Mouse (Mus musculus) hindbrain, embryonic 14.5 days (tissue): ENCODE measurements around the gene Fam166a. TPM values are rescaled to one million over a fixed set of nuclear protein-coding genes. Genes with fewer than 3 reads are reported as not detected.

Experiments used
- ATAC-seq: fragments of 200-750 bp; cut with Nextera tagmentation; 2 replicates; pipeline ENCODE4 v1.8.0; 2017; ENCODE audit warnings: moderate number of reproducible peaks, mild to moderate bottlenecking, moderate TSS enrichment, moderate library complexity; ENCODE audit not compliant: low FRiP score
- DNase-seq: peaks from one replicate; pipeline ENCODE4 v3.0.0-alpha.2; 2015; ENCODE audit warnings: low spot score
- H3K27ac ChIP-seq: fragments of 300-500 bp; sonication (generic); 2 replicates; pipeline ENCODE4 v1.5.1; 2014; ENCODE audit warnings: mild to moderate bottlenecking, moderate library complexity
- H3K27me3 ChIP-seq: fragments of 300-500 bp; sonication (generic); 2 replicates; pipeline ENCODE4 v1.6.1; 2014; ENCODE audit warnings: mild to moderate bottlenecking, low read length, mixed read lengths; ENCODE audit not compliant: control insufficient read depth, insufficient read depth
- H3K36me3 ChIP-seq: fragments of 300-500 bp; sonication (generic); replicated peaks from 2 replicates; pipeline ENCODE4 v1.6.1; 2014; ENCODE audit not compliant: control insufficient read depth, insufficient read depth
- H3K4me1 ChIP-seq: fragments of 300-500 bp; sonication (generic); replicated peaks from 2 replicates; pipeline ENCODE4 v1.6.1; 2014; ENCODE audit warnings: antibody characterized with exemption, low read length, mixed read lengths; ENCODE audit not compliant: control insufficient read depth, insufficient read depth
- H3K4me2 ChIP-seq: fragments of 300-500 bp; sonication (generic); replicated peaks from 2 replicates; pipeline ENCODE4 v1.6.1; 2014; ENCODE audit warnings: mild to moderate bottlenecking, moderate library complexity
- H3K4me3 ChIP-seq: fragments of 300-500 bp; sonication (generic); replicated peaks from 2 replicates; pipeline ENCODE4 v1.5.1; 2014; ENCODE audit warnings: mild to moderate bottlenecking, low read length
- H3K9ac ChIP-seq: fragments of 300-500 bp; sonication (generic); 2 replicates; pipeline ENCODE4 v1.6.1; 2014
- H3K9me3 ChIP-seq: fragments of 300-500 bp; sonication (generic); 2 replicates; pipeline ENCODE4 v1.6.1; 2016; ENCODE audit warnings: low read length; ENCODE audit not compliant: control insufficient read depth
- WGBS: fragments of 180-500 bp; shearing (Covaris S2); extraction: QIAGEN DNeasy Blood & Tissue Kit; methylation state at CpG from one replicate; pipeline ENCODE4 v1.1.7; 2014; 5-methylcytosine and 5-hydroxymethylcytosine counted together
- polyA plus RNA-seq: library from polyadenylated mRNA; unstranded; fragments of >200 nt; fragmentation: Nextera tagmentation; extraction: Ambion mirVana; gene quantifications from 2 replicates; pipeline ENCODE4 v1.2.1, GENCODE M21; 2014

Fam166a gene
- polyA plus RNA-seq, 1 experiment from 2014 or later, result not detected

DNA sequence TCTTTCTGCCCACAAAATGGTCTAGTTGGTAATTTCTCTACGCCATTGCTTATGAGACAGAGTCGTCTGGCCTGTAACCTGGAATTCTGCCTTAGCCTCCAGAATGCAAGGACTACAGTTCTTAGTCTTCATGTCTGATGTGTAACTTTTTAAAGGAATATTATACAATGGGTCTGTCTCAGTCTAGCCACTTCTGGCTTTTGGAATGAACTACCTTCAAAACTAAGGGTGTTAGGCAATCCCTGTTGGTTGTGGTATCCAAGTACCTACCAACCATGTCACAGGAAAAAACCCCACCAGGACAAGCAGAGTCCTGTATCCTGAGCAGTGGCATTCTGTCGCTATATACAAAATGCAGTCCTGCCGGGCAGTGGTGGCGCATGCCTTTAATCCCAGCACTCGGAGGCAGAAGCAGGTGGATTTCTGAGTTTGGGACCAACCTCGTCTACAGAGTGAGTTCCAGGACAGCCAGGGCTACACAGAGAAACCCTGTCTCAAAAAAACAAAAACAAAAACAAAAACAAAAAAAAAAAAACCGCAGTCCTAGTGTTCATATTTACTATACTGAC is 7.3 kb downstream of the Fam166a start:
- peaks cover 9% of the 10 kb centered on the region for H3K36me3 ChIP-seq
- peak overlapping the region; percentile 89; the same call in 1 of the 2 replicates for H3K4me3 ChIP-seq
- H3K27ac ChIP-seq, result peak overlapping the region; percentile 95
- H3K9me3 ChIP-seq, result no peaks in the 10 kb centered on the region
- H3K9ac ChIP-seq, result peak overlapping the region; percentile 66; the same call in 1 of the 2 replicates
- H3K4me1 ChIP-seq, result peaks cover 18% of the 10 kb centered on the region
- no peaks in the 10 kb centered on the region for H3K27me3 ChIP-seq
- H3K4me2 ChIP-seq, result peak overlapping the region; percentile 55
- no peak for ATAC-seq
- WGBS, result 75% methylated on average over 8 of the region's 8 CpGs
- DNase-seq, result no peak

DNA sequence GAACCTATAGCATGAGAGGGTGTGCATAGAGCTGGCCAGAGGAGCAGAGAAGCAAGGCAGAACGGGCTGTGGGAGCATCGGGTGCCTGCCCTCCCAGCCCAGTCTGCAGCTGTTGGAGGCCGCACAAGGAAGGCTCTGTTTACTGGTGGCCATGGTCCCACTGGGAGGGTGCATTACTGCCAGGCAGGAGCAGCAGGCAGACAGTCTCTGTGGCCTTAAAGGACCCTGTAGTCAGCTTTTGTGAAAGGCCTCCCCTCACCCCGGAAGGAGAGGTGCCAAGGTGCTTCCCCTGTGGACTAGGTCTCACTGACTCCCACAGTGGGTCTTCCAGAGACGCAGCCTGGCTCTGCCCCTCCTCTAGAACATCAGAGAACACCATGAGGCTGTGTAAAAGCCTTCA is 8.3 kb downstream of the Fam166a start:
- Histone ChIP-seq H3K27ac (no peak overlapping the region), H3K4me2 (no peak overlapping the region), H3K9me3 (no peaks in the 10 kb centered on the region), H3K4me3 (no peak overlapping the region), H3K4me1 (peaks cover 18% of the 10 kb centered on the region), H3K9ac (no peak overlapping the region), H3K27me3 (no peaks in the 10 kb centered on the region), H3K36me3 (peaks cover 4% of the 10 kb centered on the region)
- no peak for DNase-seq
- 84% methylated on average over 4 of the region's 5 CpGs for WGBS
- no peak for ATAC-seq

DNA sequence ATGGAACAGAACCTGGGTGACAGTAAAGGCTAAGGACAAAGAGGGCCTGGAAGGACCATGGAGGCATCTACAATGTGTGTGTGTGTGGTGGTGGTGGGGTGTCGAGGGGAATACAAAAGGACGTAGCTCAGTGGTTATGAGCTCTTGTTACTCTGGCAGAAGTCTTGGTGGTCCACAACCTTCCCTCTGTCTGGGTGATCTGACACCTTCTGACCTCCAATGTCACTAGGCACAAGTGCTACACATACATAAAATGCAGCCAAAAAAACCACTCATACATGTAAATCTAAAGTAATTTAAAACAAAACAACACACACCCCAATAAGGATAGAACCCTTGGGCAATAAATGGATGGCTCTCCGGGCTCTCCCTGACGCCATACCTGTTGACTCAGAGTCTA is 8.9 kb downstream of the Fam166a start:
- Histone ChIP-seq H3K4me3 (no peak overlapping the region), H3K27me3 (no peaks in the 10 kb centered on the region), H3K4me2 (no peak overlapping the region), H3K27ac (no peak overlapping the region), H3K36me3 (no peaks in the 10 kb centered on the region), H3K4me1 (peaks cover 18% of the 10 kb centered on the region), H3K9ac (no peak overlapping the region), H3K9me3 (no peaks in the 10 kb centered on the region)
- no peak for ATAC-seq
- 86% methylated on average over 4 of the region's 4 CpGs for WGBS
- no peak for DNase-seq

DNA sequence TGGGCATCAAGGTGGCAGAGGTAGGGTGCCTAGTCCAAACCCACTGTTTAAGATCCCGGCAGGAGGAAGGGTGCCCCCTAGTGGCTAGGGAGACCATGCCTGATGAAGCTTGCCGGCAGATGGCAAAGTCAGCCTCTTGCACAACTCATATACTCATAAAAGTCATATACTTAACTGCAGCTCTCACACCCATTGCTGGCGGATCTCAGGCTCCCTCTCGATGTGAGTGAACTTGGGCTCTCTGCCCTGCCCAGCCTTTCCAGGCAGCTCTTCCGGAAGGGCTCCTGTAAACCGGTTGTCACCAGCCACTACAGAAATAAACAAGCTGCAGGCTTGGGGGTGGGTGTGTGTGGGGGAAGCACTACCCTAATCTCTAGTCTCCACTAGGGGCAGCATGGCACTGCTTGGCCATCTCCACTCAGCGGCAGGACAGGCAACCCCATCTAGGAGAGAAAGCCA is 9.9 kb downstream of the Fam166a start:
- no peaks in the 10 kb centered on the region for H3K36me3 ChIP-seq
- H3K4me2 ChIP-seq, result peak overlapping the region; percentile 36
- peaks cover 15% of the 10 kb centered on the region for H3K4me1 ChIP-seq
- no peaks in the 10 kb centered on the region for H3K9me3 ChIP-seq
- ATAC-seq, result no peak
- H3K4me3 ChIP-seq, result 0 out of 2 replicates have a peak overlapping the region, but pooled peaks have one; percentile 2
- no peak overlapping the region for H3K9ac ChIP-seq
- H3K27ac ChIP-seq, result peak overlapping the region; percentile 28; the same call in 1 of the 2 replicates
- no peaks in the 10 kb centered on the region for H3K27me3 ChIP-seq
- DNase-seq, result peak; percentile 80
- WGBS, result 2% methylated on average over 7 of the region's 7 CpGs

DNA sequence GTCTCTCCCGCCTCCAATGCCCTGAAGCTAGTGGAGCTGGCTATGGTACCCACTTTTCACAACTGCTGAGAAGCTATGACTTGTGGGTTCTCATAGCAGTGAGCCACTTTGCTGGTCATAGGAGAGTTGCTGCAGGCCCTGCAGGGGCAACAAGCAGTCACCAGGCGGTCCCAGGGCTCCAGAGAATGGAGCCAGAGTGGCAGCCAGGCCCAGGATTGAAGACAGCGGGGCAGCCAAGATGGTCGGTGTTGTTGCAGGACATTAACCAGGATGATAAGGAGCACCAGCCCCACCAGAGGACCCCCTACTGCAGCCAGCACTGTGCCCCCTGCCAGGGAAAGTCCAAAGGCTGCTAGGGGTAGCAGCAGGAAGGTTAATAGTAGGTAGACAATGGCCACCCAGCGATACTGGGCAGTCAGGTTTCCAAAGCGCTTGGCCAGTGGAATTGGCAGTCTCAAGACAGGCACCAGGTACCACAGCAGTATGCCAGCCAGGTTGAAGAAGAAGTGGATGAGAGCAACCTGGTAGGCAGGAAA is 10.5 kb downstream of the Fam166a start:
- no peak overlapping the region for H3K9ac ChIP-seq
- no peak overlapping the region for H3K4me3 ChIP-seq
- no peaks in the 10 kb centered on the region for H3K9me3 ChIP-seq
- ATAC-seq (no peak), DNase-seq (no peak)
- peaks cover 10% of the 10 kb centered on the region for H3K4me1 ChIP-seq
- no peaks in the 10 kb centered on the region for H3K27me3 ChIP-seq
- WGBS, result 72% methylated on average over 6 of the region's 6 CpGs
- no peak overlapping the region for H3K27ac ChIP-seq
- H3K36me3 ChIP-seq, result no peaks in the 10 kb centered on the region
- peak overlapping the region; percentile 36; the same call in 1 of the 2 replicates for H3K4me2 ChIP-seq

DNA sequence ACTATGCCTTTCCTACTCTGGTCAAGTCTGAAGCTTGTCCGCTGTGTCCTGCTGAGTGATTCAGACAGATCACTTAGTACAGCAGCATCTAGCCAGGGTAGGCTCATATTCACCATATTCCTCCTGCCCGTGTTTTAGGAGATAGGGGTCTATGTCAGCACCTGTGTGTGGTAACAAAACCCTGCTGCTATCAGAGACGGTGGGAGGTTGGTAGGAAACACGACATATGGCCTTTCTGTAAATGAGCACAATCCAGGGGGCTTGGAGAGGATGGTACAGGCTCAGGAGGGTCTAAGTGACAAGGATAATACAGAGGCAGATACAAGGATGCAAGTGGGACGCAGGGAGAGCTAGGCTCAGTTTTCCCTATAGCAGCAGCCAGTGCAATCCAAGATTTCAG is 11.0 kb downstream of the Fam166a start:
- WGBS, result 83% methylated on average over 5 of the region's 5 CpGs
- no peaks in the 10 kb centered on the region for H3K36me3 ChIP-seq
- H3K4me2 ChIP-seq, result no peak overlapping the region
- H3K27ac ChIP-seq, result no peak overlapping the region
- no peaks in the 10 kb centered on the region for H3K27me3 ChIP-seq
- H3K9me3 ChIP-seq, result no peaks in the 10 kb centered on the region
- H3K9ac ChIP-seq, result no peak overlapping the region
- H3K4me1 ChIP-seq, result peaks cover 10% of the 10 kb centered on the region
- ATAC-seq (no peak), DNase-seq (no peak)
- no peak overlapping the region for H3K4me3 ChIP-seq

DNA sequence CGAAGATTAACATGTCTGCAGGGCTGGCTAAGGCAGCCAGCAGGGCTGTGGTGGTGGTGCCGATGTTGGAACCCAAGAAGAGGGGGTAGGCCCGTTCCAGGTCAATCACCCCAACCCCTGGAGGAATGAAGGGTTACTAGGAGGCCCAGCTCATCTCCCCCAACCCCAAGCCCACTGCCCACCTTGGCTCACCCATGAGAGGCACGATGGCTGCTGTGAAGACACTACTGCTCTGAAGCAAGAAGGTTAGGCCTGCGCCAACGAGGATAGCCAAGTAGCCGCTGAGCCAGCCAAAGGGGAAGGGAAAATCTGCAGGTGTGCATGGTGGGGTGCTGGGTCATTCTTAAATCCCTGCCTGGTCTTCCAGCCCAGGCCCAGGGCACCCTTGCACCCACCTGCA is 12.0 kb downstream of the Fam166a start:
- peaks cover 7% of the 10 kb centered on the region for H3K4me1 ChIP-seq
- WGBS, result 89% methylated on average over 7 of the region's 7 CpGs

DNA sequence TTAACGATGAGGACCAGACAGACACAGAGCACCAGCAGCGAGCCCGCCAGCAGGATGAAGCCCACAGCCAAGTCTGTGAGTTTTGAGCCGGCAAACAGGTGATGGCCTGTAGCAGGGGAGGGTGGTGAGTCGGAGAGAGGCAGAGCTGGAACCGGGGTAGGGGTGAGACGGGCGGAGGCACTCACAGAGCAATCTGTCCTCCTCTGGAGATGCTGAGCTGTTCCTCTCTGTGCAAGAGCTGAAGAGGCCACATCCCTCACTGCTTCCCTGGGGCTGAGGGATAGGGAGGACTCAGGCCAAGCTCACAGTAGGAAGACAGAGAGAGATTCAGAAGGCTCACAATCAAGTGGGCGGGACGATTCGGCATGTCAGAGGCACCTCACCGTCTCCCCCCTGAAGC is 12.5 kb downstream of the Fam166a start:
- no peaks in the 10 kb centered on the region for H3K9me3 ChIP-seq
- no peak overlapping the region for H3K4me2 ChIP-seq
- no peaks in the 10 kb centered on the region; the same call in 1 of the 2 replicates for H3K27me3 ChIP-seq
- no peak overlapping the region for H3K27ac ChIP-seq
- 0 out of 2 replicates have a peak, but pooled peaks cover 3% of the 10 kb centered on the region for H3K4me1 ChIP-seq
- no peak overlapping the region for H3K4me3 ChIP-seq
- WGBS, result 60% methylated on average over 12 of the region's 12 CpGs
- ATAC-seq (no peak), DNase-seq (no peak)
- no peaks in the 10 kb centered on the region for H3K36me3 ChIP-seq
- H3K9ac ChIP-seq, result no peak overlapping the region

More for the DNA sequence above, 12.0 kb downstream of the Fam166a start:
- H3K27me3 ChIP-seq, result no peaks in the 10 kb centered on the region
- no peaks in the 10 kb centered on the region for H3K36me3 ChIP-seq
- H3K9me3 ChIP-seq, result no peaks in the 10 kb centered on the region
- no peak overlapping the region for H3K9ac ChIP-seq
- H3K4me3 ChIP-seq, result no peak overlapping the region
- no peak overlapping the region for H3K4me2 ChIP-seq
- no peak for ATAC-seq
- no peak for DNase-seq
- no peak overlapping the region for H3K27ac ChIP-seq

DNA sequence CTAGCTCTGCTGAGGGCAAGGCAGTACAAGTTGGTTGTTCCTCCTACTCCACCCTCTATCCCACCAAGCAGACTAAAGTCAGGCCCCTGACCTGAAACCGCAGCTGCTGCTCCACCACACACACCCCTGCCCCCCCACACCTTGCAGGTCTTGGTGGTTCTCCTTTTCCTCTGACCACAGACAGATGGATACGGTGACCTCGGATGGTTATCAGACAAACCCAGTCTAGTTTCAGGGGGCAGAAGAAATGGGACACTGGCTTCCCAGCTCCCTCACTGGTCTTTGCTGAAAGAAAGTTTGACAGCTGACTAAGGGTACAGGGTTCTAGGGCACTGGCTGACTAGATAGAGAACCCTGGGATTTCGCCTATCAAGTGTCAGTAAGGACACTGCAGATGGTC is 14.9 kb downstream of the Fam166a start:
- H3K4me3 ChIP-seq, result no peak overlapping the region
- WGBS, result 79% methylated on average over 4 of the region's 4 CpGs
- peaks cover 6% of the 10 kb centered on the region; the same call in 1 of the 2 replicates for H3K27me3 ChIP-seq
- no peak overlapping the region for H3K27ac ChIP-seq
- ATAC-seq (no peak), DNase-seq (no peak)
- H3K4me2 ChIP-seq, result no peak overlapping the region
- H3K4me1 ChIP-seq, result 0 out of 2 replicates have a peak, but pooled peaks cover 3% of the 10 kb centered on the region
- H3K9ac ChIP-seq, result no peak overlapping the region
- H3K9me3 ChIP-seq, result no peaks in the 10 kb centered on the region
- no peaks in the 10 kb centered on the region for H3K36me3 ChIP-seq
